Mouse (Mus musculus) layer of hippocampus, adult 11-12 months (tissue): ENCODE results near the gene Tmem50a.

ENCODE experiments used
- DNase-seq: peaks from one replicate; pipeline ENCODE4 v3.0.0; 2022; ENCODE audit warnings: low spot score

The Tmem50a gene

GRCm38 (mm10) chr4:134876171-134876570 lies 38.7 kb downstream of the Tmem50a start:
- no peak for DNase-seq

- DNase-seq: no peak
Measured at GRCm38 (mm10) chr4:134871950-134872349, 42.9 kb downstream of the Tmem50a start.

- DNase-seq: no peak
Measured at GRCm38 (mm10) chr4:134871477-134871876, 43.3 kb downstream of the Tmem50a start.

GRCm38 (mm10) chr4:134869815-134870375 lies 44.9 kb downstream of the Tmem50a start:
- no peak for DNase-seq

GRCm38 (mm10) chr4:134869068-134869730 lies 45.6 kb downstream of the Tmem50a start:
- no peak for DNase-seq

GRCm38 (mm10) chr4:134868490-134868889 lies 46.3 kb downstream of the Tmem50a start:
- no peak for DNase-seq

GRCm38 (mm10) chr4:134868065-134868464 lies 46.8 kb downstream of the Tmem50a start:
- no peak for DNase-seq

GRCm38 (mm10) chr4:134867661-134868060 lies 47.2 kb downstream of the Tmem50a start:
- no peak for DNase-seq

- no peak for DNase-seq
Measured at GRCm38 (mm10) chr4:134867213-134867612, 47.6 kb downstream of the Tmem50a start.

- no peak for DNase-seq
Measured at GRCm38 (mm10) chr4:134865789-134866188, 49.0 kb downstream of the Tmem50a start.

- no peak for DNase-seq
Measured at GRCm38 (mm10) chr4:134865340-134865739, 49.5 kb downstream of the Tmem50a start.

GRCm38 (mm10) chr4:134863937-134864729 lies 50.7 kb downstream of the Tmem50a start, which contains the start of gene Rhd:
TSS of gene Rhd (plus strand) at chr4:134864536.
- DNase-seq: no peak

- no peak for DNase-seq
Measured at GRCm38 (mm10) chr4:134862996-134863395, 51.8 kb downstream of the Tmem50a start.

GRCm38 (mm10) chr4:134861884-134862283 lies 52.9 kb downstream of the Tmem50a start:
- no peak for DNase-seq

GRCm38 (mm10) chr4:134858494-134858893 lies 56.3 kb downstream of the Tmem50a start:
- no peak for DNase-seq

- no peak for DNase-seq
Measured at GRCm38 (mm10) chr4:134856501-134856900, 58.3 kb downstream of the Tmem50a start.

- DNase-seq: no peak
Measured at GRCm38 (mm10) chr4:134856056-134856455, 58.8 kb downstream of the Tmem50a start.

GRCm38 (mm10) chr4:134855371-134855770 lies 59.5 kb downstream of the Tmem50a start:
- DNase-seq: no peak

GRCm38 (mm10) chr4:134853637-134854485 lies 61.0 kb downstream of the Tmem50a start:
- peak; percentile 96 for DNase-seq

- DNase-seq: peak; percentile 100
Measured at GRCm38 (mm10) chr4:134853259-134853636, 61.6 kb downstream of the Tmem50a start, which contains the start of gene Maco1. TSS of gene Maco1 (minus strand) at chr4:134853345.

GRCm38 (mm10) chr4:134852438-134853255 lies 62.2 kb downstream of the Tmem50a start:
- no peak for DNase-seq
